Mouse (Mus musculus) heart, adult 2 months (tissue): ENCODE data around the gene Ror2.

Experiments used
- EP300 ChIP-seq: fragments of 200-500 bp; IDR thresholded peaks from 2 replicates; pipeline ENCODE4 v1.6.1; 2011; ENCODE audit warnings: low read depth, low read length, control low read depth; ENCODE audit not compliant: insufficient read depth
- POLR2A ChIP-seq: fragments of 200-500 bp; IDR thresholded peaks from 2 replicates; pipeline ENCODE4 v1.6.1; 2011; ENCODE audit warnings: mild to moderate bottlenecking, low read depth, low read length, control low read depth; ENCODE audit not compliant: insufficient read depth

GRCm38 (mm10) chr13:53261106-53261771 lies 24.7 kb downstream of the Ror2 start:
- no peak for TF ChIP-seq POLR2A
- TF ChIP-seq EP300 = 0 out of 2 replicates have a peak, but pooled peaks have one; percentile 39
